Comparison of ENCODE assay signal across 21 mouse cellular contexts in the genomic region with DNA sequence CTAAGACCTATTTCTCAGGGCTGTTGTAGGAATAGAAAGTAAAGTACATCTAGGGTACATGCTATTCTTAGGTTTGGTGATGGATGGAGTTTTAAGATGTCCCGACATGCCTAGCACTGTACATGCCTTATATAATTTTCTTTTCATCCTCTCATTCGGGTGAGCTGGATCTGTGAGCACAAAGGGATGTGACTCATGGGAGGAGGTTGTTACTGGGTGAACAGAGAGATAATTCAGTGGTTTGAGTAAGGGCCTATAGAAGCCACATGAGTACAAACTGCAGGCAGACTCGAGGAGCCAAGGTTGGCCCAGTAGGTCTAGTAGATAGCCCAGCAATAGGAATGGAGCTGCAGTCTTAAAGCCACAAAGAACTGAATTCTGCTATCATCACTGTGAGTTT.
A peak's percentile ranks its signal among the peaks of the same experiment; 100 is the strongest.
DNase-seq lines count a peak whose midpoint lies in the region; ATAC-seq and TF ChIP-seq lines count a peak whose summit lies in the region.
"Had no signal": no experiment of that assay in that cellular context is flagged by ENCODE, and none has a peak within 500 bp of the region (broad histone marks: within the 10 kb centered on the region; RNA-seq: fewer than 3 reads in every experiment).

No protein-coding gene starts in this region.

- ATAC-seq in stomach, embryonic 16.5 days (ENCODE audit: insufficient read depth, low FRiP score) = peak; percentile 17; the same call in 1 of the 2 replicates
- ATAC-seq in activated CD4-positive, CD25-positive, alpha-beta regulatory T cell, adult 4 months = no peak
- ATAC-seq: forebrain, embryonic 16.5 days had no signal

- H3K36me3 ChIP-seq in stomach, embryonic 16.5 days (ENCODE audit: control insufficient read depth, insufficient read depth, low read length) = no peaks in the 10 kb centered on the region
- H3K36me3 ChIP-seq: embryonic facial prominence, embryonic 12.5 days; forebrain, embryonic 12.5 days; heart, embryonic 10.5 days; hindbrain, embryonic 13.5 days had no signal

- WGBS in stomach, embryonic 16.5 days = 80% methylated on average over 3 of the region's 3 CpGs

- H3K27ac ChIP-seq in embryonic fibroblast, embryonic 13.5 days (ENCODE audit: insufficient read depth, low read length) = peak overlapping the region; percentile 42; the same call in 1 of the 2 replicates
- peak overlapping the region; percentile 12; the same call in 1 of the 2 replicates for H3K27ac ChIP-seq in stomach, embryonic 16.5 days (ENCODE audit: low read length)
- H3K27ac ChIP-seq: embryonic facial prominence, embryonic 12.5 days; forebrain, embryonic 12.5 days; gastrocnemius, adult 2 months; heart, embryonic 10.5 days; hindbrain, embryonic 13.5 days had no signal

- no peak overlapping the region for H3K4me2 ChIP-seq in stomach, embryonic 16.5 days (ENCODE audit: low read depth, low read length)
- H3K4me2 ChIP-seq: embryonic facial prominence, embryonic 12.5 days; forebrain, embryonic 12.5 days; hindbrain, embryonic 13.5 days had no signal

- H3K4me3 ChIP-seq in embryonic fibroblast, embryonic 13.5 days (ENCODE audit: insufficient read depth, low read length) = no peak overlapping the region
- H3K4me3 ChIP-seq in stomach, embryonic 16.5 days (replicated peaks; ENCODE audit: low read length) = no peak overlapping the region
- H3K4me3 ChIP-seq: embryonic facial prominence, embryonic 12.5 days; forebrain, embryonic 12.5 days; gastrocnemius, adult 2 months; heart, embryonic 10.5 days; hindbrain, embryonic 13.5 days had no signal

- 0 out of 2 replicates have a peak, but pooled peaks cover 4% of the 10 kb centered on the region for H3K4me1 ChIP-seq in embryonic fibroblast, embryonic 13.5 days (ENCODE audit: control insufficient read depth, insufficient read depth, low read length)
- H3K4me1 ChIP-seq in stomach, embryonic 16.5 days (ENCODE audit: control insufficient read depth, insufficient read depth, low read length) = no peaks in the 10 kb centered on the region
- H3K4me1 ChIP-seq: embryonic facial prominence, embryonic 12.5 days; forebrain, embryonic 12.5 days; heart, embryonic 10.5 days; hindbrain, embryonic 13.5 days had no signal

- H3K27me3 ChIP-seq in stomach, embryonic 16.5 days (ENCODE audit: control insufficient read depth, insufficient read depth, low read length) = no peaks in the 10 kb centered on the region
- H3K27me3 ChIP-seq: CH12.LX; embryonic facial prominence, embryonic 12.5 days; forebrain, embryonic 12.5 days; hindbrain, embryonic 13.5 days had no signal

- no peaks in the 10 kb centered on the region for H3K9me3 ChIP-seq in stomach, embryonic 16.5 days (replicated peaks; ENCODE audit: control insufficient read depth, low read length)
- H3K9me3 ChIP-seq: embryonic facial prominence, embryonic 12.5 days; forebrain, embryonic 12.5 days; heart, embryonic 10.5 days; hindbrain, embryonic 13.5 days had no signal

- no peak for TF ChIP-seq POLR2A in embryonic fibroblast, embryonic 13.5 days (IDR thresholded peaks at IDR 0.05; ENCODE audit: low read depth, low read length)

- no peak for TF ChIP-seq CTCF in embryonic fibroblast, embryonic 13.5 days (IDR thresholded peaks at IDR 0.05; ENCODE audit: borderline replicate concordance, insufficient read depth, low read length)

- peak; percentile 55 for DNase-seq in 3T3-L1 (ENCODE audit: low read depth, low spot score)
- DNase-seq in 416B (ENCODE audit: low read depth) = peak; percentile 71
- DNase-seq in adrenal gland, adult 2 months = no peak
- no peak for DNase-seq in adrenal gland, postnatal 36 days
- DNase-seq: adrenal gland, postnatal 14 days; cerebellum, adult 2 months; cerebellum, postnatal 14 days; gastrocnemius, adult 2 months; heart, adult 18-20 months; heart, postnatal 10 days; kidney, adult 11 months; kidney, adult 9 months had no signal

- H3K9ac ChIP-seq in stomach, embryonic 16.5 days (ENCODE audit: low read length) = no peak overlapping the region
- H3K9ac ChIP-seq: embryonic facial prominence, embryonic 12.5 days; forebrain, embryonic 12.5 days; hindbrain, embryonic 13.5 days had no signal

Comparison
In these comparisons a context has a peak if more than half of its experiments do, and no peak if none do; other contexts are left out.
1. DNase-seq: peak in 3T3-L1 (single experiment) and 416B (single experiment); none in adrenal gland, adult 2 months (single experiment) and adrenal gland, postnatal 36 days (0 of 2).